Mouse (Mus musculus) stomach, postnatal 0 days (tissue): ENCODE measurements around the gene Supt20.

ENCODE experiments used
- CTCF ChIP-seq: IDR thresholded peaks from 2 replicates; pipeline ENCODE4 v1.5.1; 2016; ENCODE audit warnings: antibody characterized with exemption, low read depth, mild to moderate bottlenecking, moderate library complexity
- EP300 ChIP-seq: optimal IDR thresholded peaks from 2 replicates; pipeline ENCODE3; 2016; ENCODE audit warnings: antibody characterized with exemption

DNA sequence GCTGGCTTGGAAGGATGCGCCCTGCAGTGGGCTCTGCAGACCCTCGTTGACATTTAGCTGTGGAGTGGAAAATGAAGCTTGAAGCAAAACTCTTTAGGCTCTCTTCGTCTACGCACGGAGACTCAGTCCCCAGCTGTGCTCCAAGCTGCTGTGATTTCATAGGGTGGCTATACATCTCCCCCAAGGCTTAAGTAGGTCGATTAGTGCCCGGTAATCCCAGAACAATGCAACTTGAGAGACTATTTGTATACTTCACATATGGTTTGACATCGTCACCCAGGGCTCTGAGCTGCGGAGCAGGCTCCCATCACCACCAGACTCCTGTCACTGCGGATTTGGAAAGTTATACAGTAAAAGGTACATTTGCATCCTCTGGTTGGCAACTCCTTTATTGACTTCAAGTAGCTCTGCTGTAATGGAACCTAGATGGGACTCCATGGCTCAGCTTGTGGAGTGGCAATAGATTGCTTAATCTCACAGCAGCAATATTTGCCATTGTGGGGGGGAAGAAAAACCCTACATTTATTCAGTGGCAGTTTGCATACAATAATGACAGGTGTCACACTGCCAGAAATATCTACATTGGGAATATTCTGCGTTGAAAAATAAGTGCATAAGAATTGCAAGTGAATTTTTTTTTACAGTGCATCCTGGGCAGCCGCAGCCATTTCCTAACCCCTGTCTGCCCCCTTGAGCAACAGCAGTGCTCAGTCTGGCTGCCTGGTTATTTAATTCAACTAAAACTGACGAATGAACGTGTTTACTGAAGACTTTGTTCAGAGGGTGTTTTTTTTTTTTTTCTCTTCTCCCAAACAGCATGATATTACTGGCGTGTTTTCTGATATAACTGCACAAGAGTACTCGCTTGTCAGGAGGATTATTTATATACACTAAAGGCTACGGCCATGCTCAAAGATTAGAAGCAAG lies 77.0 kb downstream of the Supt20 start:
- TF ChIP-seq CTCF (no peak), EP300 (no peak)
